Mouse (Mus musculus) embryonic facial prominence, embryonic 11.5 days (tissue): ENCODE measurements around the gene Pard3. TPM values are rescaled to one million over a fixed set of nuclear protein-coding genes. Genes with fewer than 3 reads are reported as not detected.
A peak's percentile ranks its signal among the peaks of the same experiment; 100 is the strongest.

Experiments
- ATAC-seq: fragments of 200-750 bp; cut with Nextera tagmentation; replicated peaks from 2 replicates; pipeline ENCODE4 v1.8.0; 2017; ENCODE audit warnings: low read depth; ENCODE audit not compliant: insufficient number of reproducible peaks, low FRiP score, low TSS enrichment
- DNase-seq: peaks from one replicate; pipeline ENCODE4 v3.0.0-alpha.2; 2015; ENCODE audit warnings: low spot score
- H3K27ac ChIP-seq: fragments of 300-500 bp; sonication (generic); replicated peaks from 2 replicates; pipeline ENCODE4 v1.5.1; 2014; ENCODE audit warnings: mild to moderate bottlenecking, low read depth, low read length, control low read depth
- H3K27me3 ChIP-seq: fragments of 300-500 bp; sonication (generic); 2 replicates; pipeline ENCODE4 v1.6.1; 2014; ENCODE audit warnings: mild to moderate bottlenecking, low read length, moderate library complexity, mixed read lengths; ENCODE audit not compliant: control insufficient read depth, insufficient read depth
- H3K36me3 ChIP-seq: fragments of 300-500 bp; sonication (generic); replicated peaks from 2 replicates; pipeline ENCODE4 v1.6.1; 2014; ENCODE audit warnings: low read depth, mild to moderate bottlenecking, low read length, moderate library complexity, mixed read lengths; ENCODE audit not compliant: control insufficient read depth, insufficient read depth
- H3K4me1 ChIP-seq: fragments of 300-500 bp; sonication (generic); 2 replicates; pipeline ENCODE4 v1.6.1; 2014; ENCODE audit warnings: low read length, mixed read lengths; ENCODE audit not compliant: control insufficient read depth, insufficient read depth
- H3K4me2 ChIP-seq: fragments of 300-500 bp; sonication (generic); 2 replicates; pipeline ENCODE4 v1.6.1; 2014; ENCODE audit warnings: low read depth, mild to moderate bottlenecking, control low read depth, low read length, moderate library complexity
- H3K4me3 ChIP-seq: fragments of 300-500 bp; sonication (generic); 2 replicates; pipeline ENCODE4 v1.5.1; 2014; ENCODE audit warnings: low read depth, low read length, control low read depth
- H3K9ac ChIP-seq: fragments of 300-500 bp; sonication (generic); replicated peaks from 2 replicates; pipeline ENCODE4 v1.6.1; 2014; ENCODE audit warnings: mild to moderate bottlenecking, control low read depth, low read length
- H3K9me3 ChIP-seq: fragments of 300-500 bp; sonication (generic); replicated peaks from 2 replicates; pipeline ENCODE4 v1.6.1; 2016; ENCODE audit warnings: mild to moderate bottlenecking, low read length, inconsistent platforms, mixed read lengths; ENCODE audit not compliant: control insufficient read depth
- WGBS: fragments of 180-500 bp; shearing (Covaris S2); extraction: QIAGEN DNeasy Blood & Tissue Kit; methylation state at CpG from one replicate; pipeline ENCODE4 v1.1.7; 2014; 5-methylcytosine and 5-hydroxymethylcytosine counted together
- polyA plus RNA-seq: library from polyadenylated mRNA; unstranded; fragments of >200 nt; fragmentation: Nextera tagmentation; extraction: Ambion mirVana; gene quantifications from 2 replicates; pipeline ENCODE4 v1.2.1, GENCODE M21; 2014

Pard3 gene
- polyA plus RNA-seq, 1 experiment from 2014 or later, result 34.5 TPM

DNA sequence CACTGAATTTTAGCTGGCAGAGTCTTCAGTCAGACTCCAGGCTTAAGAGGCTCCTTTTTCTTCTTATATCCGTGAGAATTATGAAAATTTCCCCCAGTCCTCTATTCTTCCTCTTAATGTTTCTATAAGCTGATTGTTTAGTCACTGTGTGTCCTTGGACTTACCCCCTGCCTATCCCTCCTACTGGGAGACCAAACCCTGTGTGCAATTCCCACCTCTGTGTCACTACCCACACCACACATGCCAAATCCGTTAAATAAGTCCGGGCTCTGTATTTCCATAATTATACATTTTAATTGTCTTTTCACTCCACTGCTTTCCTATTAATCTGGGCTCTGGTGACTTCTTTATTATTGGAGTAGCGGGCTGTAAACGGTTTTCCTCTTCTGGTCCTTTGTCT, 203.1 kb downstream of the Pard3 start:
- H3K4me2 ChIP-seq, result no peak overlapping the region
- no peak for DNase-seq
- no peak overlapping the region for H3K9ac ChIP-seq
- H3K27me3 ChIP-seq, result no peaks in the 10 kb centered on the region
- H3K4me1 ChIP-seq, result no peaks in the 10 kb centered on the region
- H3K4me3 ChIP-seq, result no peak overlapping the region
- H3K9me3 ChIP-seq, result no peaks in the 10 kb centered on the region
- WGBS, result 66% methylated on average over 5 of the region's 5 CpGs
- no peak overlapping the region for H3K27ac ChIP-seq
- H3K36me3 ChIP-seq, result no peaks in the 10 kb centered on the region
- ATAC-seq, result no peak

DNA sequence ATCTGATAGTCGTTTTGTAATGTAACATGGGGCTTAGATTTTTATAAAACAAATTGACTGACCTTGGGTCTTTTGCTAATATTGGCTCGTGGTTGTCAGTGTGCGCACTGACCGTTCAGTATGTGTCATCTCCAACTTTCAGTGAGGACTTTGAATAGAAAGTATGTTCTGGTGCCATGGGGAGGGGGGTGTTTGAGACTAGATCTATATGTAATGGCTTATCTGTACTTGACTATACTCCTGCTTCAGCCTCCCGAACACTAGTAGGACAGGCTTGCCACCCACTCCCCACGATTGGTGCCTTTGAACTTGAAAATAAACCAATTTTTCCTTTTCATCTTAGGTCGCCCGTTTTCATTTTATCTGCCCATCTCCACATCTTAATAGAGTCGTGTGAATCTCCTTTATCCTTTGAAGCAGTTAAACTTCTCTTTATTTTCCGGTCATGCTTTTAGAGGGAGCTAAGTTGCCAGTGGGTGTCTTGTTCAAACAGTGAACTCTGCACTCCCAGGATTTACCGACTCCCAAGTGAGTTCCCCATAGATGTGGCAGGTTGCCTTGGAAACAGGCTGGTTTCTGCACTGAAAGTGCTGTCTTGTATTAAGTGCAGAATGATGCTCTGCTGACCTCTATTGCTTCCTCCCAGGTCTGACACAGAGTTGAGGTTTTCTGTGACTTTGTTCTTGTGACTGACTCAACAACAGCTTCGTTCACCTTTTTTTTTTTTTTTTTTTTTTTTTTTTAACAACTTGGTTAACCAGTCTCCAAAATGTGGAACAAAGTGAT, 204.7 kb downstream of the Pard3 start:
- Histone ChIP-seq H3K36me3 (no peaks in the 10 kb centered on the region), H3K27ac (no peak overlapping the region), H3K9me3 (no peaks in the 10 kb centered on the region), H3K27me3 (no peaks in the 10 kb centered on the region), H3K4me2 (no peak overlapping the region), H3K9ac (no peak overlapping the region), H3K4me3 (no peak overlapping the region), H3K4me1 (no peaks in the 10 kb centered on the region)
- ATAC-seq, result no peak
- peak; percentile 32 for DNase-seq
- 65% methylated on average over 12 of the region's 12 CpGs for WGBS

DNA sequence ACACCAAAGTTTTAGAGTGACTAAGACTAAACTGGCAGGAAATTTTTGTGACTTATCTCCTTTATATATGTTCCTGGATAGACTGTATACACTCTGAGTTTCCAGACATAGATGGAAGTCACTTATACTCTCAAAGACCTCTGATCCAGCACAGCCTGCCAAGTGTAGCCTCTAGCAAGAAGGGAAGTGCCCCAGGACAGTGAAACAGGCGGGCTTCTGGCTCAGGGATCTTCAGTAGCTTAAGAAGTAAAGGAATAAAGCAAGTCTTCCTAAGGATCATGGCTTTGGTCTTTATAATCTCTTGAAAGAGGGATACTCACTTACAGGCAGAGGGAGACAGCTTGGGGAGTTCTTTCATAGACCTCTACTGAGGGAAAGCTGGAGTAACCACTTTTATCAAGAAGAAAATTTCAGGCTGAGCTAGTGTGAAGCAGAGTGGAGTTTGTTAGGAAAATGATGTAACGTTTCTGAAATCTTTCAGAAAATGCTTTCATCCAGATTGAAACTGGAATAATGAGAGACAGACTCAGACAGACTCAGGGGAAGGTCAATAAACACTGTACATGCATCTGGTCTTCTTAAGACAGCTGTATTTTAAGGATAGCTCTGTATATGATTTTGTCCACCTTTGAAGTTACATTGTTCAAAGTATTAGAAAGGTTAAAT, 205.5 kb downstream of the Pard3 start:
- DNase-seq (no peak), ATAC-seq (no peak)
- no peak overlapping the region for H3K4me2 ChIP-seq
- no peak overlapping the region for H3K9ac ChIP-seq
- H3K36me3 ChIP-seq, result no peaks in the 10 kb centered on the region
- 58% methylated on average over 2 of the region's 2 CpGs for WGBS
- H3K27ac ChIP-seq, result no peak overlapping the region
- no peaks in the 10 kb centered on the region for H3K9me3 ChIP-seq
- no peaks in the 10 kb centered on the region for H3K27me3 ChIP-seq
- no peaks in the 10 kb centered on the region for H3K4me1 ChIP-seq
- H3K4me3 ChIP-seq, result no peak overlapping the region

DNA sequence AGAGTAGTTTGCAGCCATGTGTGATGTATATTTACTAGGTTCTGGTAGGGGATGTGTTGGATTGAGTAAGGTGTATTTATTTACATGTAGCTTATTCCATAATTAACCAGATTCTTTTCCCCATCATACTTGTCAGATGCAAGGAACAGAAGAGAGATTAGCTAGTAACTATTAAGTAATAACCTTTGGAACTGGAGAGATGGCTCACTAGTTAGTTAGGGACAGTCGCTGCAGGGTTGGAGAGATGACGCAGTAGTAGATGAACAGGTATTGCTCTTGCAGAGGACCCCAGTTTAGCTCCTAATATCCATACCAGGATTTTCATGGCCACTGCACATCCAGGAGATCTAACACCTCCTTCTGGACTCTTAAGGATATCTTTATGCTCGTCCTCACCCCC, 207.5 kb downstream of the Pard3 start:
- Histone ChIP-seq H3K4me3 (no peak overlapping the region), H3K27ac (no peak overlapping the region), H3K9me3 (no peaks in the 10 kb centered on the region), H3K9ac (no peak overlapping the region), H3K4me2 (no peak overlapping the region), H3K4me1 (no peaks in the 10 kb centered on the region), H3K27me3 (no peaks in the 10 kb centered on the region), H3K36me3 (no peaks in the 10 kb centered on the region)
- DNase-seq (no peak), ATAC-seq (no peak)
- 94% methylated on average over 3 of the region's 3 CpGs for WGBS

DNA sequence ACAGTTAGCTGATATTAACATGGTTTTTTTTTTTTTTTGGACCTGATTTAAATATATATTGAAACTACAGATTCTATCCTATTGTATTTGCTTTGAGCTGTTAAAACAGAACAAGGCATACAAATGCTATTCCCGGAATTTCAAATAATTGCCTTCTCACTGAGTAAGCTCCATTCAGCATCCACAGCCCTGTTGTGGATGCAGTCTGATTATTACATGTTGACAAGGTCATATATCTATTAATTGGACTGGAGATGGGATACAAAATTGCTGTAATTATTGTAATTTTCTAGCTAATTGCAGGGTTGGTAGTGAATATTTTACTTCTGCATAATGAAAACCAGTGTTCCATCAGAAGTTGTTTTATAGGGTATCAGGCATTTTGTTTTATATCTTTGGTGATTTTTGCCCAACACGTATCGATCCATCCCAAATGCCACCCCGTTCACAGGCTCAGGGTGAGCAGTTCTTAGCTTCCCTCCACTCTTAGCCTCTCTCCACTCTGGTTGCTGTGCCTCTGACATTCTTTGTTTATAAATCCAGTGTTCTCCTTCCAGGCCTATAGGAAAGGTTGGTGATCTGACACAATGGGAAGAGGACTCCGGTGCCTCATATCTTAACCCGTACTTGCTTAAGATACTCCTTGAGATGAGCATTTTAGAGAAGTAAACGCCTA, 216.7 kb downstream of the Pard3 start:
- 86% methylated on average over 7 of the region's 7 CpGs for WGBS
- DNase-seq (no peak), ATAC-seq (no peak)
- no peak overlapping the region for H3K9ac ChIP-seq
- H3K27ac ChIP-seq, result no peak overlapping the region
- no peaks in the 10 kb centered on the region for H3K9me3 ChIP-seq
- H3K27me3 ChIP-seq, result no peaks in the 10 kb centered on the region
- no peaks in the 10 kb centered on the region for H3K4me1 ChIP-seq
- no peak overlapping the region for H3K4me2 ChIP-seq
- H3K36me3 ChIP-seq, result no peaks in the 10 kb centered on the region
- no peak overlapping the region for H3K4me3 ChIP-seq

DNA sequence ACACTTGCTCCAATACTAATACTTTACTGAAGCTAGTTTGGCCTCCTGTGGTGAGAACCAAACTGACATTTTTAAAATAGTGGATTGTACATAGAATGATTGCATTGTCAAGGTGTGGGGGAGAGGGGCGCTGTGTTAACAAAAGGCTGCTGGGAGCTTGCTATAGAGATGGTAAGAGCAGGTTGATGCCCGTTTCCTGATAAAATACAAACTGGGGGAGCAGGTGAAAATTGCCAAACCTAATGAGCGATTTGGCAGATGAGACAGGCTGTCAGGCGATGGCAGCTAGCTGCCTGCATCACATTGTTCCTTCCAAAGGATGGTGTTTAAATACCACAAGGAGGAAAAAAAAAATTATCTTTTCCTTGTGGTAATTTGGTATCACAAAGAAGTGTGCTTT, 217.3 kb downstream of the Pard3 start:
- WGBS, result 78% methylated on average over 4 of the region's 4 CpGs
- DNase-seq, result no peak
- no peak overlapping the region for H3K9ac ChIP-seq
- no peaks in the 10 kb centered on the region for H3K9me3 ChIP-seq
- H3K27me3 ChIP-seq, result no peaks in the 10 kb centered on the region
- H3K36me3 ChIP-seq, result no peaks in the 10 kb centered on the region
- no peaks in the 10 kb centered on the region for H3K4me1 ChIP-seq
- H3K27ac ChIP-seq, result no peak overlapping the region
- no peak overlapping the region for H3K4me3 ChIP-seq
- ATAC-seq, result no peak
- H3K4me2 ChIP-seq, result no peak overlapping the region

DNA sequence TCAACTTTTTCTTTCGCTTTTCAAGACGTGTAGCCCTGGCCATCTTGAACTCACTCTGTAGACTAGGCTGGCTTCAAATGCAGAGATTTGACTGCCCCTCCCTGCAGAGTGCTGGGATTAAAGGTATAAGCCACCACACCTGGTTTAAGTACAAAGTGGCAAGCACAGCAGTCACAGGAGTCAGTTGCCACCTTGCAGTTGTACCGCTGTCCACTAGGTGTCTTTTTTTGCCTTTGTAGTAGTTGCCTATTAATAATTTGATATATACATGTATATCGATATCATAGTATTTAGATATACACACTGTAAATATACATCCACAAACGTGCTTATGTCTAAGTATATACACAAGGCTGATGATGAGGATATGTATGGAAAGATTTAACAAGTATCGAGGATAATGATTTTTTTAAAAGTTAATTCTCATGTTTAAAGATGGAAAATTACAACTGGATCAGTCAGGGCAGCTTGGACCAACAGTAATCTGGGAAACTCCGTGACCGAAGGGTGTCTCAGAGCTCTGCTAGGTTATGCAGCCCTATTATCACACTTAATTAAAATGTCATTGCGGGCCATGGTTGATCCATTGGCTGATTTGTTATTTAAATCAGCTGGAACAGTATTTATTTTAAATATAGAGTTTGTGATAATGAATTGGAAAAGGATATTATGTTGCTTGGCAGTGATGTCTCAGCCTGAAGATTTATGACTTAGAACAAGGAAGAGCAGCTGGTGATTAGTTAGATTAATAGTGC, 220.9 kb downstream of the Pard3 start:
- Histone ChIP-seq H3K4me1 (no peaks in the 10 kb centered on the region), H3K36me3 (no peaks in the 10 kb centered on the region), H3K9me3 (no peaks in the 10 kb centered on the region), H3K4me2 (no peak overlapping the region), H3K27me3 (no peaks in the 10 kb centered on the region), H3K9ac (no peak overlapping the region), H3K4me3 (no peak overlapping the region), H3K27ac (no peak overlapping the region)
- WGBS, result 90% methylated on average over 9 of the region's 9 CpGs
- ATAC-seq (no peak), DNase-seq (no peak)
